Mouse (Mus musculus): ENCODE results near the gene Nprl2.

DNA sequence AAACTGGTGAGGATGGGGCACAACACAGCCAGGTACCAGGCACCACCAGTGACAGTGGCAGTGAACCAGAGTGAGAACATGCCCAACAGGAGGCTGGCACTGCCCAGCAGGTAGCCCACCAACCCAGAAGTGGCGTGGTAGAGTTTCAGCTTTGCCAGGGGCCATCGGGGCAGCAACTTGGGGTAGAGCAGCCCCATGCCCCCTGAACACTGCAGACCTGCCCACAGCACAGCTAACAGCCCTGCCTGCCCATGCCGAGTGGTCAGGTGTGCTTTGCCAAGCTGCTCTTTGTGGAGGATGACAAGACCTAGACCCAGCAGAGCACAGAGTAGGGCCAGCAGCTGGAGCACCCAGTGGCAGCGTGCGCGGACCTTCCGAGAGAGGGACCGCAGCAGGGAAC is 2.1 kb upstream of the Nprl2 start:
- no peak for TF ChIP-seq CTCF (IDR thresholded peaks at IDR 0.05; ENCODE audit: low read depth)
- no peak for TF ChIP-seq EP300 (IDR thresholded peaks at IDR 0.05; ENCODE audit: low read depth)
